Mouse (Mus musculus) cerebellum, postnatal 4 days (tissue): ENCODE results near the gene Gm21891.
"Not testable (repeated sequence)": the region's sequence is repeated elsewhere in the genome, so short reads cannot be mapped to it uniquely, and the experiment has no call there.

Experiments used
- DNase-seq, 2 experiments: peaks; one replicate each; pipeline ENCODE4 v3.0.0; 2022; ENCODE audit warnings: low spot score in 2 of 2, mixed read lengths in 1 of 2

Gm21891 gene

DNA sequence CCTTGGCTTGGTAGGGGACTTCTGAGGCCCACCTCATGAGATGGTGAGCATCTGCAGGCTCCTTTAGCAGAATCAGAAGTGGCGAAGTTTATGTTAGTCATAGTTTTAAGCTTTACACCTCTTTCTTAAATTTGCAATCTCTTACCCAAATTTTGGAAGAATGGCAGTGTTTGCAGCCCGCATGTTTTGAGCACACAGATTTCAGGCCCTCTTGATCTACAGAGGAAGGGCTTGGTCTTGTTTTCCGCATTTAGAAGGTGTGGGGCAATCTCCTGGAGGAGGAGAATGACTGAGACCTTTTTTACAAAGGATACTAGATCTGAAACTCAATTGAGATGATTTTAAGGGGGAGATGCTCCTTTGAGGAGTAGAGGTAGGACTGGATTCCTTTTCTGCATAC lies at the start of gene Gm21891:
Gene Gm21891 (minus strand): TSS at position 101 of the 400 bp plus-strand sequence.
- not testable (repeated sequence) for DNase-seq

DNA sequence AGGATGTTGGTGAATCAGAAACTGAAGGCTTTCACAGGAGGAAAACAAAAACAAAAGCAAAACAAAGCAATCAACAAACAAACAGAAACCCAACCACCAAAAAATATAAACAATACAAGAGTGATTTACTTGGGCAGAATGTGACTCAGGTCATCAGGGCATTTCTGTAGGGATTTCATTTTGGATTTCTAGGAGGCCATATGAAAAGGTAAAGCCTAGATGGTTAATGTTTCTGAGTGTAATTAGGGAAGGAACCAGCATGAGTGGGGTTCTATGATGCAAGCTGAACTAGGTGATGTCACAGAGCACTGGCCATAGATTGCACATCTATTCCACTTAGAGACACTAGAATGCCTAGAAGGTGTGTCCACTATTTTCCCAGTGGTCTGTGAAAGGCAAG lies 28.4 kb upstream of the Gm21891 start, which contains the start of gene Gm21425:
Gene Gm21425 (plus strand): TSS at position 301 of the 400 bp plus-strand sequence.
- DNase-seq: not testable (repeated sequence)
